Mouse (Mus musculus) R1 (cell line): ENCODE results near the gene Slc31a1.

Experiments
- DNase-seq: peaks from one replicate; pipeline ENCODE4 v3.0.0-alpha.2; 2018; ENCODE audit warnings: low read depth, low spot score

Gene Slc31a1

GRCm38 (mm10) chr4:62360088-62360804 is at the start of gene Slc31a1, which contains the start of gene Fkbp15:
TSS of gene Slc31a1 (plus strand) at chr4:62360727.
TSS of gene Fkbp15 (minus strand) at chr4:62360548.
- DNase-seq, result peak; percentile 99

- no peak for DNase-seq
Observed at GRCm38 (mm10) chr4:62312821-62313220, 47.7 kb upstream of the Slc31a1 start.

GRCm38 (mm10) chr4:62313641-62314211 is 46.8 kb upstream of the Slc31a1 start:
- no peak for DNase-seq

- DNase-seq, result peak; percentile 68
Observed at GRCm38 (mm10) chr4:62314516-62314915, 46.0 kb upstream of the Slc31a1 start.

GRCm38 (mm10) chr4:62316456-62316855 is 44.1 kb upstream of the Slc31a1 start:
- peak; percentile 51 for DNase-seq

- DNase-seq, result no peak
Observed at GRCm38 (mm10) chr4:62318294-62318693, 42.2 kb upstream of the Slc31a1 start.

GRCm38 (mm10) chr4:62322684-62323083 is 37.8 kb upstream of the Slc31a1 start:
- DNase-seq, result no peak

GRCm38 (mm10) chr4:62326111-62326510 is 34.4 kb upstream of the Slc31a1 start:
- DNase-seq, result no peak

- DNase-seq, result no peak
Observed at GRCm38 (mm10) chr4:62328941-62329660, 31.4 kb upstream of the Slc31a1 start.

- peak; percentile 44 for DNase-seq
Observed at GRCm38 (mm10) chr4:62331977-62332376, 28.6 kb upstream of the Slc31a1 start.

GRCm38 (mm10) chr4:62338536-62338935 is 22.0 kb upstream of the Slc31a1 start:
- no peak for DNase-seq

GRCm38 (mm10) chr4:62344000-62344399 is 16.5 kb upstream of the Slc31a1 start:
- DNase-seq, result peak; percentile 37

- DNase-seq, result no peak
Observed at GRCm38 (mm10) chr4:62345827-62346226, 14.7 kb upstream of the Slc31a1 start.

GRCm38 (mm10) chr4:62347605-62348328 is 12.8 kb upstream of the Slc31a1 start:
- no peak for DNase-seq

GRCm38 (mm10) chr4:62348329-62348705 is 12.2 kb upstream of the Slc31a1 start:
- DNase-seq, result no peak

GRCm38 (mm10) chr4:62349371-62349770 is 11.2 kb upstream of the Slc31a1 start:
- DNase-seq, result no peak

GRCm38 (mm10) chr4:62357631-62358148 is 2.8 kb upstream of the Slc31a1 start:
- DNase-seq, result no peak

GRCm38 (mm10) chr4:62359256-62359775 is 1.2 kb upstream of the Slc31a1 start:
- DNase-seq, result no peak

GRCm38 (mm10) chr4:62360805-62361455 is 403 bp downstream of the Slc31a1 start:
- DNase-seq, result no peak

- DNase-seq, result no peak
Observed at GRCm38 (mm10) chr4:62361571-62361970, 1.0 kb downstream of the Slc31a1 start.

GRCm38 (mm10) chr4:62361997-62362396 is 1.5 kb downstream of the Slc31a1 start:
- no peak for DNase-seq
